Mouse (Mus musculus): Measurements from ENCODE around the gene Smoc1. TPM values are rescaled to one million over a fixed set of nuclear protein-coding genes. Genes with fewer than 3 reads are reported as not detected.

Smoc1 gene
- polyA plus RNA-seq (2014; fragmentation: Illumina TruSeq; extraction: RNeasy Lipid Tissue Mini Kit (QIAGEN cat#74804); ENCODE audit: low read depth, low replicate concordance): 22.3 TPM

GRCm38 (mm10) chr12:81026277-81026994 is at the start of gene Smoc1:
Gene Smoc1 (plus strand): TSS chr12:81026808.

Other genes with a start within 250 kb of the Smoc1 start
- 15.2 TPM for gene Susd6, start 236.3 kb upstream of the Smoc1 start, polyA plus RNA-seq (2014; fragmentation: Illumina TruSeq; extraction: RNeasy Lipid Tissue Mini Kit (QIAGEN cat#74804); ENCODE audit: low read depth, low replicate concordance)
- 295 TPM for gene Srsf5, start 81.3 kb upstream of the Smoc1 start, polyA plus RNA-seq (2014; fragmentation: Illumina TruSeq; extraction: RNeasy Lipid Tissue Mini Kit (QIAGEN cat#74804); ENCODE audit: low read depth, low replicate concordance)
- gene Slc10a1, start 58.1 kb upstream of the Smoc1 start, polyA plus RNA-seq (2014; fragmentation: Illumina TruSeq; extraction: RNeasy Lipid Tissue Mini Kit (QIAGEN cat#74804); ENCODE audit: low read depth, low replicate concordance): 1,353 TPM